Mouse (Mus musculus): ENCODE measurements around the gene Saal1. TPM values are rescaled to one million over a fixed set of nuclear protein-coding genes. Genes with fewer than 3 reads are reported as not detected.

Saal1 gene
- polyA plus RNA-seq, 1 experiment: 40.2 TPM

DNA sequence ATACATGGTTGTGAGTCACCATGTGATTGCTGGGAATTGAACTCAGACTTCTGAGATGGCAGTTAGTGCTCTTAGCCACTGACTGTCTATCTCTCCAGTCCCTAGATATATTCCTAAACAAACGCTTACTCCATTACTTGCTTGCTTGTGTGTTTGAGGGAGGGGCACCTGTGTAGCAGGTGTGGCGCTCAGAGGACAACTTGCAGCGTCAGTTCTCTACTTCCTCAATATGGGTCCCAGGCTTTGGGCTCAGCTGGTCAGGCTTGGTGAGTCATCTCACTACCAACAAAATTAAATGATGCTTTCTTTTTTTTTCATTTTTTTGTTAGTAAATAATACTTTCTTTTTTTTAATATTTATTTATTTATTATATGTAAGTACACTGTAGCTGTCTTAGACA lies 32.1 kb downstream of the Saal1 start:
- H3K27me3 ChIP-seq (ENCODE audit: control insufficient read depth, insufficient read depth, low read length, poor library complexity, severe bottlenecking): no peaks in the 10 kb centered on the region
- TF ChIP-seq CTCF (IDR thresholded peaks at IDR 0.05; ENCODE audit: low read depth, low read length): no peak
- no peak for TF ChIP-seq POLR2A (IDR thresholded peaks at IDR 0.05; ENCODE audit: insufficient read depth, low read length)
- TF ChIP-seq EP300 (IDR thresholded peaks at IDR 0.05; ENCODE audit: insufficient read depth, low read depth, low read length): no peak
- H3K9ac ChIP-seq (ENCODE audit: low read depth, poor library complexity, severe bottlenecking): no peak overlapping the region
- no peaks in the 10 kb centered on the region for H3K9me3 ChIP-seq (replicated peaks; ENCODE audit: control insufficient read depth, insufficient read depth, low read length, poor library complexity, severe bottlenecking)
- no peaks in the 10 kb centered on the region for H3K36me3 ChIP-seq (ENCODE audit: control insufficient read depth, insufficient read depth, low read length, poor library complexity, severe bottlenecking)
- no peak overlapping the region for H3K27ac ChIP-seq (ENCODE audit: insufficient read depth, low read length)
- H3K4me1 ChIP-seq (ENCODE audit: control insufficient read depth, insufficient read depth, low read length): no peaks in the 10 kb centered on the region
- no peak overlapping the region for H3K4me3 ChIP-seq (ENCODE audit: low read depth, low read length)

DNA sequence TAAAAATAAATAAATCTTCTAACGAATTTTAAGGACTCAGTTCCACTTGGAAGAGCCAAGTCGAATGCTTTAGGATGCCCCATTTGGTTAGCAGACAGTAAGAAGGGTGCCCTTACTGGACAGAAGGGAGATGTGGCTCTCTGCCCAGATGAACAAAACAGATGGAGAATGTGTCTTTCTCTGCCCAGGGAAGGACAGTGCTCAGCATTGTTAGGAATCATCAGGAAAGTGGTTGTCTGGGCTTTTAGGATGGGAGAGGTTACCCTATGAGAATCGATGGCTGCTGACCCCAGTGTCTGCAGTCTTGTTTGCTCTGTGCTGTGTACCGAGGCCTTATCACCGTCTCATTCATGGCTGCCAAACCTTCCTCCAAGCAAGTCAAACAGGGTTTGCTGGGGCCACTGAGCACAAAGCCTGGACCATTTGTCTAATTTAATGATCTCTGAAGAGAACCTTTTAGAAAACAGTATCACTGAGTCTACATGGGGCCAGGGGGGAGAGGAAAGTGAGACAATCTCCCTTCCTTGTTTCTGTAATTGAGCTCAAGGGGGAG lies 33.6 kb downstream of the Saal1 start:
- no peak overlapping the region for H3K27ac ChIP-seq (ENCODE audit: insufficient read depth, low read length)
- TF ChIP-seq CTCF (IDR thresholded peaks at IDR 0.05; ENCODE audit: low read depth, low read length) (no peak), EP300 (IDR thresholded peaks at IDR 0.05; ENCODE audit: insufficient read depth, low read depth, low read length) (no peak), POLR2A (IDR thresholded peaks at IDR 0.05; ENCODE audit: insufficient read depth, low read length) (no peak)
- no peaks in the 10 kb centered on the region for H3K9me3 ChIP-seq (replicated peaks; ENCODE audit: control insufficient read depth, insufficient read depth, low read length, poor library complexity, severe bottlenecking)
- H3K36me3 ChIP-seq (ENCODE audit: control insufficient read depth, insufficient read depth, low read length, poor library complexity, severe bottlenecking): no peaks in the 10 kb centered on the region
- H3K27me3 ChIP-seq (ENCODE audit: control insufficient read depth, insufficient read depth, low read length, poor library complexity, severe bottlenecking): no peaks in the 10 kb centered on the region
- no peak overlapping the region for H3K4me3 ChIP-seq (ENCODE audit: low read depth, low read length)
- H3K9ac ChIP-seq (ENCODE audit: low read depth, poor library complexity, severe bottlenecking): no peak overlapping the region
- H3K4me1 ChIP-seq (ENCODE audit: control insufficient read depth, insufficient read depth, low read length): no peaks in the 10 kb centered on the region

DNA sequence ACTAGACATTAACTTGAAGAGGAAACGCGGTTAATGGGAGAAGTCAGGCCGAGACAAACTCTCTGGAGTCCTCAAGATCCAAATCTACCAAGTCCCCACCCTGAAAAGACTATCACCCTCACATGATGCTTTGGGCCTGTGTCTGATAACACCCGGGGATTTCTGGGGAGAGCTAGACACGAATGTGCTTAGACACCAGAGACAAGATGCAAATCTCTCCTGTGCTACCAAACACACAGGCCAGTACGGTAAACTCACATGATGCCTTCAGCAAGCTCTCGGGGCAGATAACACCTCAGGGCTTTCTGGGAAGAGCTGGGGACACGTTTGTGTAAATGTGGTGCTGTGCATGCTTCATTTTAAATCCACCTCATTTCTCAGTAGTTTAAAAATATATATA lies 34.6 kb downstream of the Saal1 start:
- H3K27ac ChIP-seq (ENCODE audit: insufficient read depth, low read length): no peak overlapping the region
- H3K4me3 ChIP-seq (ENCODE audit: low read depth, low read length): no peak overlapping the region
- no peak for TF ChIP-seq EP300 (IDR thresholded peaks at IDR 0.05; ENCODE audit: insufficient read depth, low read depth, low read length)
- TF ChIP-seq POLR2A (IDR thresholded peaks at IDR 0.05; ENCODE audit: insufficient read depth, low read length): no peak
- TF ChIP-seq CTCF (IDR thresholded peaks at IDR 0.05; ENCODE audit: low read depth, low read length): no peak
- no peaks in the 10 kb centered on the region for H3K27me3 ChIP-seq (ENCODE audit: control insufficient read depth, insufficient read depth, low read length, poor library complexity, severe bottlenecking)
- no peak overlapping the region for H3K9ac ChIP-seq (ENCODE audit: low read depth, poor library complexity, severe bottlenecking)
- no peaks in the 10 kb centered on the region for H3K36me3 ChIP-seq (ENCODE audit: control insufficient read depth, insufficient read depth, low read length, poor library complexity, severe bottlenecking)
- H3K9me3 ChIP-seq (replicated peaks; ENCODE audit: control insufficient read depth, insufficient read depth, low read length, poor library complexity, severe bottlenecking): no peaks in the 10 kb centered on the region
- H3K4me1 ChIP-seq (ENCODE audit: control insufficient read depth, insufficient read depth, low read length): no peaks in the 10 kb centered on the region

DNA sequence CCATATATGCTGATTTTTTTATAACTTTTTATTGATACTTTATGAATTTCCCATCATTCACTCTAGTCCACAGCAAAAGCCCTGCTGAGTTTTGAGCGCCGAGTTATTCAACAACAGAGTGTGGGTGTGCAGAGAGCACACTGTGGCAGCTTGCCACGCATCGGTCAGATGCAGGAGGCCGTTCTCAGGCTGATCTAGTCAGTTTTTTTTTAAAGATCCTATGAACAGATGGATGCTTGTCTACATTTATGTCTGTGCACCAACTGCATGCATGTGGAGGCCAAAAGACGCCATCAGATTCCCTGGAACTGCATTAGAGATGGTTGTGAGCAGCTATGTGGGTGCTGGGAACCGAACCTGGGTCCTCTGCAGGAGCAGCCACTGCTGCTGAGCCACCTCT lies 35.4 kb downstream of the Saal1 start:
- Histone ChIP-seq H3K4me1 (ENCODE audit: control insufficient read depth, insufficient read depth, low read length) (no peaks in the 10 kb centered on the region), H3K4me3 (ENCODE audit: low read depth, low read length) (no peak overlapping the region), H3K27ac (ENCODE audit: insufficient read depth, low read length) (no peak overlapping the region), H3K36me3 (ENCODE audit: control insufficient read depth, insufficient read depth, low read length, poor library complexity, severe bottlenecking) (no peaks in the 10 kb centered on the region), H3K9me3 (replicated peaks; ENCODE audit: control insufficient read depth, insufficient read depth, low read length, poor library complexity, severe bottlenecking) (no peaks in the 10 kb centered on the region), H3K9ac (ENCODE audit: low read depth, poor library complexity, severe bottlenecking) (no peak overlapping the region), H3K27me3 (ENCODE audit: control insufficient read depth, insufficient read depth, low read length, poor library complexity, severe bottlenecking) (no peaks in the 10 kb centered on the region)
- TF ChIP-seq CTCF (IDR thresholded peaks at IDR 0.05; ENCODE audit: low read depth, low read length): no peak
- no peak for TF ChIP-seq POLR2A (IDR thresholded peaks at IDR 0.05; ENCODE audit: insufficient read depth, low read length)
- TF ChIP-seq EP300 (IDR thresholded peaks at IDR 0.05; ENCODE audit: insufficient read depth, low read depth, low read length): no peak

DNA sequence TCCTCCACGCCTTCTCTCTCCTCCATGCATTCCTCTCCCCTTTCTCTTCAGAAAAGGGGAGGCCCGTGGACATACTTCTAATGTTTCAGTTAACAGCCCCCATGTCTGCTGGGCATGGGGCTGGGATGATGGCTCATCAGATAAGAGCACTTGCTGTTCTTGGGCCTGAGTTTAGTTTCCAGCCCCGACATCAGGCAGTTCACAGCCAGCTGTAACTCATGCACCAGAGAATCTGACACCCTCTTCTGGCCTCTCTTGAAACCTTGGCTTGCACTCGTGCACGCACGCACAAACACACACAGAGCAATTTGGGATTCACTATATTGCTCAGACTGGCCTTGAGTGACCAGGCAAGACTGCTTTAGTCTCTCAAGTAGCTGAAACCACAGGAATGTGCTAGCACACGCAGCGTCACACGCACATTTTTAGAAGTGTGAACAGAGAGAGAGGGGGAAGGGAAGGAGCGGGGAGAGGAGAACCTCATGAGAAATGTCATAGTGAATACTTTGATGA lies 38.3 kb downstream of the Saal1 start, which contains the start of gene Tph1:
TSS of gene Tph1 (minus strand) at position 378 of the 513 bp plus-strand sequence.
- Histone ChIP-seq H3K4me1 (ENCODE audit: control insufficient read depth, insufficient read depth, low read length) (no peaks in the 10 kb centered on the region), H3K9me3 (replicated peaks; ENCODE audit: control insufficient read depth, insufficient read depth, low read length, poor library complexity, severe bottlenecking) (no peaks in the 10 kb centered on the region), H3K27me3 (ENCODE audit: control insufficient read depth, insufficient read depth, low read length, poor library complexity, severe bottlenecking) (no peaks in the 10 kb centered on the region), H3K9ac (ENCODE audit: low read depth, poor library complexity, severe bottlenecking) (no peak within 1 kb of the TSS), H3K4me3 (ENCODE audit: low read depth, low read length) (no peak within 1 kb of the TSS), H3K27ac (ENCODE audit: insufficient read depth, low read length) (no peak within 1 kb of the TSS), H3K36me3 (ENCODE audit: control insufficient read depth, insufficient read depth, low read length, poor library complexity, severe bottlenecking) (no peaks in the 10 kb centered on the region)
- TF ChIP-seq CTCF (IDR thresholded peaks at IDR 0.05; ENCODE audit: low read depth, low read length) (no peak), EP300 (IDR thresholded peaks at IDR 0.05; ENCODE audit: insufficient read depth, low read depth, low read length) (no peak), POLR2A (IDR thresholded peaks at IDR 0.05; ENCODE audit: insufficient read depth, low read length) (no peak)

DNA sequence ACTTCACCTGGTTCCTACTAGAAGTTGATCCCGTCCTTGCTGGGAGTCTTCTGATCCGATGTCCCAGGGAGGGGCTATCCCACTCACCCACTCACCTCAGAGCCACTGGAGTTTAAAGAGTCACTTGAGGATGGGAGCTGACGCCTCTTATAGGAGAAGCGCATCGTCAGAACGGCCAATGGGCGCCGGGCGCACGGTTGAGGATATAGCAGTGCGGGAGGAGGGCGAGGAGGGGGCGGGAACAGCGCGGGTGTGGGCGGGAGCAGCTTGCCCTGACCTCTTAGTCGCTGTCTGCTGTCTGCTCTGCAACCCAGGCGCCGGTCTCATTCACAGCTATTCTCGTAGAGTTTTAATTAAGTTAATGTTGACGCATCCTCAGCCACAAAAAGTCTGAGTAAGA lies 43.2 kb downstream of the Saal1 start:
- no peak for TF ChIP-seq POLR2A (IDR thresholded peaks at IDR 0.05; ENCODE audit: insufficient read depth, low read length)
- no peak for TF ChIP-seq EP300 (IDR thresholded peaks at IDR 0.05; ENCODE audit: insufficient read depth, low read depth, low read length)
- TF ChIP-seq CTCF (IDR thresholded peaks at IDR 0.05; ENCODE audit: low read depth, low read length): no peak
- no peak overlapping the region for H3K9ac ChIP-seq (ENCODE audit: low read depth, poor library complexity, severe bottlenecking)
- peak overlapping the region; percentile 19; the same call in 1 of the 2 replicates for H3K4me3 ChIP-seq (ENCODE audit: low read depth, low read length)
- no peaks in the 10 kb centered on the region for H3K36me3 ChIP-seq (ENCODE audit: control insufficient read depth, insufficient read depth, low read length, poor library complexity, severe bottlenecking)
- H3K4me1 ChIP-seq (ENCODE audit: control insufficient read depth, insufficient read depth, low read length): no peaks in the 10 kb centered on the region
- H3K27ac ChIP-seq (ENCODE audit: insufficient read depth, low read length): no peak overlapping the region
- H3K27me3 ChIP-seq (ENCODE audit: control insufficient read depth, insufficient read depth, low read length, poor library complexity, severe bottlenecking): no peaks in the 10 kb centered on the region
- no peaks in the 10 kb centered on the region for H3K9me3 ChIP-seq (replicated peaks; ENCODE audit: control insufficient read depth, insufficient read depth, low read length, poor library complexity, severe bottlenecking)

Measured in ES-Bruce4 (cell line).